Mouse (Mus musculus) lung, postnatal 0 days (tissue): ENCODE results near the gene Alg14.

Source experiments
- CTCF ChIP-seq: IDR thresholded peaks from 2 replicates; pipeline ENCODE4 v1.5.1; 2016; ENCODE audit warnings: antibody characterized with exemption, mild to moderate bottlenecking
- EP300 ChIP-seq: IDR thresholded peaks from 2 replicates; pipeline ENCODE4 v1.6.1; 2016; ENCODE audit warnings: antibody characterized with exemption, mild to moderate bottlenecking, control low read depth

- no peak for TF ChIP-seq CTCF
- no peak for TF ChIP-seq EP300
Measured at GRCm38 (mm10) chr3:121264242-121264641, 27.3 kb upstream of the Alg14 start.
